Mouse (Mus musculus): ENCODE results near the gene Pnck.

Pnck gene

GRCm38 (mm10) chrX:73645121-73645520 lies 14.8 kb downstream of the Pnck start:
- in situ Hi-C loops (cut with MboI) = no loop called here

DNA sequence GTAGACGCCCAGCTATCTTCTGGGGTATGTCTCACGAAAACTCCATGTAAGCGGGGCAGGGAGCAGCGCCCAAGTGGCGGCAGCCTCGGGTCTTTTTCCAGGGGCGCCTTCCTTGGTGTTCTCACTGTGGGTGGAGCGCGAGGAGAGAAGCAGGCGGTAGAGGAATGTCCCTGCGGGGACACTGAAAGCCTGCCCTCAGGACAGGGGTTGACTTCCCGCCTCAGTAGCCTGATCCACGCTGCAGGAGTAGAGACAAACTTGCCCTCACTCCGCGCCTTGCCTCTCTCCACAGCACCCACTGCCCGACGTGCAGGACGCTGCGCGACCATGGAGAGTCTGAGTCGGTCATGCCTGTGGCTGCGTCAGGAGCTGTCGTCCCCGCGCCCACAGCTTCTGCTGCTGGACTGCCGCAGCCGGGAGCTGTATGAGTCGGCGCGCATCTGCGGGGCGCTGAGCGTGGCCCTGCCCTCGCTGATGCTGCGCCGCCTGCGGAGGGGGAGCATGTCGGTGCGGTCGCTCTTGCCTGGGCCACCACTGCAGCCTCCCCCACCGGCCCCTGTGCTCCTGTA lies 19.9 kb downstream of the Pnck start:
- in situ Hi-C loops (cut with MboI) = no loop called here

- in situ Hi-C loops (cut with MboI) = no loop called here
These were observed 20.7 kb downstream of the Pnck start, which contains the start of gene Dusp9 for GRCm38 (mm10) chrX:73639255-73639675. Dusp9 (plus strand) TSS chrX:73639419.

GRCm38 (mm10) chrX:73637415-73637814 lies 22.5 kb downstream of the Pnck start:
- in situ Hi-C loops (cut with MboI) = no loop called here

DNA sequence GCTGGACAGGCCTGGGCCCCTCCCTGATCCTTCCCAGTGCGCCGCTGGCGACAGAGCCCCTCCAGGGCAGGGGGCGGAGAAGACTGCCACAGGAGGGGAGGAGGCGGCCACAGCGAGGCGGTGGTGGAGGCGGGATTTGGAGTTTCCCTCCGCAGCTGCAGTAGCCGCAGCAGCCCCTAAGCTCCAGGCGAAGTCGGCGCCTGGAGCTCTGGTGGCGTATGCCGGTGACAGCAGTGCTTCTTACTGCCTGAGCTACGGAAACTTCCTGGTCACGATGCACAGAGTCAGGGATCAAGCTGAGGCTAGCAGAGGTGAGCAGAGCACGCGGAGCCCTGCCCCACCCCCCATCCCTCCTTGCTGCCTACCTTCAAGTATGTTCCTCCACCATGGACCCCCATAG lies 24.5 kb downstream of the Pnck start:
- in situ Hi-C loops (cut with MboI) = no loop called here

- in situ Hi-C loops (cut with MboI) = no loop called here
These were observed 32.9 kb downstream of the Pnck start for GRCm38 (mm10) chrX:73626981-73627380.

DNA sequence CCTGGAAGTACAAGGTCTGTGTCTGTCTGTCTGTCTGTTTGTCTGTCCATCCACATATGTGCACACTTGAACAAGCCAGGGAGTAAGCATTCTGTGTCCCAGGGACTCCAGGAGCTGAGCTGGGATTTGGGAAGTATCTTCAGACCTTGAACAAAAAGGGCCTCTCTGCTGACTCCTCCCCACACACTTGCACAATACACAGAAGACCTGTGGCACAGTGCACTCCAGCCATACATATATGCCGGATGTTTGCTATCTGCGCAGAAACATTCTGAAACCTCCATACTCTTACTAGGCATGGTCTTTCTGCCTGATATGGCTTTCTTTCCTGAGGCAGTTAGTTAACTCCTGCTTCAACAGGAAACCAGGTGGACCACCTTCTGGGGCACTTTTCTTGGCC lies 40.0 kb downstream of the Pnck start:
- in situ Hi-C loops (cut with MboI) = no loop called here

DNA sequence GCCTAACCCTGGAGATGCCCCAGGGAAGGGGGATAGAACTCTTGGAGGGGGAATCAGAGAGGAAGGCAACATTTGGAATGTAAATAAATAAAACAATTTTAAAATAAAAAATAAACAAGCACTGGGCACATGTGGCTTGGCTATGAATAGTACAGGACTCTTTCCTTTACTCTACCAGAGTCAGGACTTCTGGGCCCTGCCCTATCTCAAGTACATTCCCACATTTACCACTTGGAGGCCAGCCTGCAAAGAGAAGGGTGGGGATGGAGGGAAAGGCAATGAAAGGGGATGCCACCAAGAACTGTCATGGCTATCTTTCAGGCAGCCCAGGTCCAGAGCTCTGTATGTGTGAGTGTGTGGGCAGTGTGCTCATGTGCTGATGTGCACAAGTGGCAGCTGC lies 40.5 kb downstream of the Pnck start:
- in situ Hi-C loops (cut with MboI) = no loop called here

DNA sequence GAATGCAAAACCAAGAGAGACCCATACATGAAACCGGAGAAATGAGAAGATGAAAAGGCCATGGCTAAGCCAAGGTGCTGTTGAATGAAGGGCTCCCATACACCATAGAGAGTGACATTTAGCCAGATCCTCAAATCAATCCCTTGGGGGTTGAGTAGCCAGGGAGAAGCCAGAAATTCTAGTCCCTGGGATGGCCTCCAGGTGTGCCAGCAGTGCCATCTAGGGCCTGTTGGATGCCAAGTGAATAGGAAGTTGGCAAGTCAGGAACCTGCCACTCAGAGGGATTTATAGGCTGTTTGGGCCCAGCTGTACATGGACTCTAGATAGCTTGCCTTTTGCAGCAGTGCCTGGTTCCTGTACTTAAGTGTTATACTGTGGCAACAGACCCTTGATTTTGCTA lies 44.0 kb downstream of the Pnck start:
- in situ Hi-C loops (cut with MboI) = no loop called here

- in situ Hi-C loops (cut with MboI) = no loop called here
These were observed 46.3 kb downstream of the Pnck start for GRCm38 (mm10) chrX:73613665-73614064.

Measured in mature B cell (primary cell).